Mouse (Mus musculus) C2C12 (cell line): ENCODE data around the gene Htr6.

Source experiments
- CTCF ChIP-seq: IDR thresholded peaks from one replicate; pipeline ENCODE4 v1.5.1; 2011; ENCODE audit not compliant: control insufficient read depth, insufficient read depth, insufficient read length
- FOSL1 ChIP-seq: IDR thresholded peaks from one replicate; pipeline ENCODE4 v1.8.0; 2011; ENCODE audit warnings: mild to moderate bottlenecking, low read length; ENCODE audit not compliant: poor library complexity, insufficient read depth, severe bottlenecking
- MAX ChIP-seq: IDR thresholded peaks from one replicate; pipeline ENCODE4 v1.6.1; 2011; ENCODE audit warnings: mild to moderate bottlenecking, control low read depth

- TF ChIP-seq MAX: no peak
- no peak for TF ChIP-seq CTCF
- no peak for TF ChIP-seq FOSL1
These were observed 10.0 kb upstream of the Htr6 start for GRCm38 (mm10) chr4:139085337-139085736.
